Mouse (Mus musculus) megakaryocyte, embryonic 14.5 days (primary cell): Measurements from ENCODE around the gene Dab1.

Source experiments
- FLI1 ChIP-seq: IDR thresholded peaks from 2 replicates; pipeline ENCODE4 v1.6.1; 2012; ENCODE audit warnings: low read length, inconsistent platforms, mixed read lengths
- GATA1 ChIP-seq: IDR thresholded peaks from 3 replicates; pipeline ENCODE4 v1.6.1; 2012; ENCODE audit warnings: mixed read lengths, low read length, inconsistent platforms, borderline replicate concordance

DNA sequence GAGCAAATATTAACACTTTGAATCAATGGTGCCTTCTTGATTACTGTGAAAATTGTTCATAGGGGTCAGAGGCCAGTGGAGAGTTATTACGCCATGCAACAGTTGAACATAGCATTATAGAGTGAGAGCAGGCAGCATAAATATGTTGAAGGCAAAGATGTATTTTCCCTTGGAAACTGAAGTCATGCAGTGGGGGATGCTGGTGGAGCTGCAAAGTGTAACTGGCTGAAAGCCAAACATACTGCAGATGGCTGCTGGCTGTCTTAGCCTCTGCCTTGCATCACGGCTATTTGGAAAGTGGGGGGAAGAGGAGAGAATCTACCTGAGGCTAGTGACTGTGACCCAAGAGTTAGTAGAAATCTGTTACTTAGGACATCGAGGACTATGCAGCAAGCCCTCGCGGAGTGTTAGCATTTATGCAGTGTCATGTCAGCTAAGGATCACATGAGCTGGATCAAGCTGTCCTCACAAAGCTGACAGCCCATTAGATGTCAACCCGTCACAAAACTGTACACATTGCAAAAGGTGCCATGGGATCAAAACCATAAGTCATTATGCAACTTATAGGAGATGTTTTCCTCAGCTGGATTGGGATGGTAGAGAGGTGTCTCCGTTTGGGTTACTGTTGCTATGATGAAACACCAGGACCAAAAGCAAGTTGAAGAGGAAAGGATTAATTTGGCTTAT is 164.5 kb downstream of the Dab1 start:
- TF ChIP-seq FLI1 (no peak), GATA1 (no peak)
